Mouse (Mus musculus) adrenal gland, postnatal 10 days (tissue): ENCODE data around the gene Ptpn14. TPM values are rescaled to one million over a fixed set of nuclear protein-coding genes. Genes with fewer than 3 reads are reported as not detected.

ENCODE experiments used
- DNase-seq: peaks from one replicate; pipeline ENCODE4 v3.0.0; 2021; ENCODE audit warnings: mixed read lengths
- total RNA-seq, 2 experiments: library from RNA; stranded (reverse); gene quantifications; 2 replicates each; pipeline ENCODE4 v1.2.3; 2021

Ptpn14 gene
- total RNA-seq, 2 experiments from 2014 or later, result 24.1 to 27.7 TPM

- no peak for DNase-seq
These were observed 42.4 kb downstream of the Ptpn14 start for GRCm38 (mm10) chr1:189770516-189770915.

GRCm38 (mm10) chr1:189772707-189773106, 44.6 kb downstream of the Ptpn14 start:
- no peak for DNase-seq

GRCm38 (mm10) chr1:189774778-189775177, 46.7 kb downstream of the Ptpn14 start:
- no peak for DNase-seq

- no peak for DNase-seq
These were observed 49.1 kb downstream of the Ptpn14 start for GRCm38 (mm10) chr1:189777207-189777606.

GRCm38 (mm10) chr1:189778343-189778742, 50.3 kb downstream of the Ptpn14 start:
- no peak for DNase-seq

GRCm38 (mm10) chr1:189779226-189779625, 51.2 kb downstream of the Ptpn14 start:
- no peak for DNase-seq

- DNase-seq, result no peak
These were observed 53.8 kb downstream of the Ptpn14 start for GRCm38 (mm10) chr1:189781721-189782345.

- no peak for DNase-seq
These were observed 54.6 kb downstream of the Ptpn14 start for GRCm38 (mm10) chr1:189782709-189783108.

- DNase-seq, result no peak
These were observed 56.4 kb downstream of the Ptpn14 start for GRCm38 (mm10) chr1:189784503-189784902.

- DNase-seq, result no peak
These were observed 58.8 kb downstream of the Ptpn14 start for GRCm38 (mm10) chr1:189786707-189787485.

GRCm38 (mm10) chr1:189789545-189789944, 61.5 kb downstream of the Ptpn14 start:
- no peak for DNase-seq

- DNase-seq, result no peak
These were observed 62.6 kb downstream of the Ptpn14 start for GRCm38 (mm10) chr1:189790666-189791065.

GRCm38 (mm10) chr1:189791534-189792217, 63.6 kb downstream of the Ptpn14 start:
- no peak for DNase-seq

GRCm38 (mm10) chr1:189792560-189793195, 64.6 kb downstream of the Ptpn14 start:
- no peak for DNase-seq

GRCm38 (mm10) chr1:189798949-189799348, 70.9 kb downstream of the Ptpn14 start:
- no peak for DNase-seq

- DNase-seq, result no peak
These were observed 72.3 kb downstream of the Ptpn14 start for GRCm38 (mm10) chr1:189800211-189800961.

GRCm38 (mm10) chr1:189801303-189801702, 73.2 kb downstream of the Ptpn14 start:
- no peak for DNase-seq

GRCm38 (mm10) chr1:189802575-189802974, 74.5 kb downstream of the Ptpn14 start:
- DNase-seq, result no peak

- DNase-seq, result no peak
These were observed 75.7 kb downstream of the Ptpn14 start for GRCm38 (mm10) chr1:189803742-189804141.

- DNase-seq, result no peak
These were observed 78.6 kb downstream of the Ptpn14 start for GRCm38 (mm10) chr1:189806533-189807297.

- DNase-seq, result no peak
These were observed 79.9 kb downstream of the Ptpn14 start for GRCm38 (mm10) chr1:189808015-189808414.
